Mouse (Mus musculus) ES-Bruce4 (cell line): ENCODE measurements around the gene Surf6. TPM values are rescaled to one million over a fixed set of nuclear protein-coding genes. Genes with fewer than 3 reads are reported as not detected.

Source experiments
- H3K27ac ChIP-seq: 2 replicates; pipeline ENCODE4 v1.5.1; 2012; ENCODE audit warnings: low read length, inconsistent platforms; ENCODE audit not compliant: insufficient read depth
- H3K27me3 ChIP-seq: 2 replicates; pipeline ENCODE4 v1.6.1; 2012; ENCODE audit warnings: mild to moderate bottlenecking, low read length, inconsistent platforms; ENCODE audit not compliant: control insufficient read depth, poor library complexity, insufficient read depth, severe bottlenecking
- H3K36me3 ChIP-seq: 2 replicates; pipeline ENCODE4 v1.6.1; 2012; ENCODE audit warnings: inconsistent platforms, mild to moderate bottlenecking, low read length, moderate library complexity; ENCODE audit not compliant: control insufficient read depth, poor library complexity, insufficient read depth, severe bottlenecking
- H3K4me1 ChIP-seq: one replicate; pipeline ENCODE4 v1.8.1; 2011; ENCODE audit warnings: low read length; ENCODE audit not compliant: control insufficient read depth, insufficient read depth
- H3K4me3 ChIP-seq: 2 replicates; pipeline ENCODE4 v1.5.1; 2011; ENCODE audit warnings: low read depth, mild to moderate bottlenecking, low read length
- H3K9ac ChIP-seq: 2 replicates; pipeline ENCODE4 v1.6.1; 2012; ENCODE audit warnings: low read depth, mild to moderate bottlenecking, inconsistent platforms; ENCODE audit not compliant: poor library complexity, severe bottlenecking
- H3K9me3 ChIP-seq: replicated peaks from 2 replicates; pipeline ENCODE4 v1.6.1; 2012; ENCODE audit warnings: mild to moderate bottlenecking, low read length, inconsistent platforms; ENCODE audit not compliant: control insufficient read depth, poor library complexity, insufficient read depth, severe bottlenecking
- CTCF ChIP-seq: IDR thresholded peaks from one replicate; pipeline ENCODE4 v1.8.1; 2011; ENCODE audit warnings: low read depth, low read length
- EP300 ChIP-seq: IDR thresholded peaks from 2 replicates; pipeline ENCODE4 v1.6.1; 2011; ENCODE audit warnings: low read depth, low read length; ENCODE audit not compliant: insufficient read depth
- POLR2A ChIP-seq: IDR thresholded peaks from one replicate; pipeline ENCODE4 v1.8.1; 2011; ENCODE audit warnings: low read length; ENCODE audit not compliant: insufficient read depth
- polyA plus RNA-seq: library from polyadenylated mRNA; stranded (reverse); fragments of >200 nt; gene quantifications from 2 replicates; pipeline ENCODE4 v1.2.4, GENCODE M21; 2011; ENCODE audit warnings: low read depth; ENCODE audit not compliant: missing spikeins, insufficient read depth, insufficient read length

Surf6 gene
- polyA plus RNA-seq, 1 experiment, result 48.5 TPM

- H3K9ac ChIP-seq, result peak overlapping the region; percentile 93
- no peak for TF ChIP-seq POLR2A
- peak overlapping the region; percentile 99 for H3K4me3 ChIP-seq
- H3K27ac ChIP-seq, result peak overlapping the region; percentile 27; the same call in 1 of the 2 replicates
- no peaks in the 10 kb centered on the region for H3K9me3 ChIP-seq
- peaks cover 44% of the 10 kb centered on the region for H3K36me3 ChIP-seq
- no peaks in the 10 kb centered on the region for H3K27me3 ChIP-seq
- no peaks in the 10 kb centered on the region for H3K4me1 ChIP-seq
These were observed 6.7 kb upstream of the Surf6 start for GRCm38 (mm10) chr2:26909387-26909784.

- H3K27ac ChIP-seq, result no peak overlapping the region
- peak overlapping the region; percentile 93 for H3K9ac ChIP-seq
- H3K4me1 ChIP-seq, result no peaks in the 10 kb centered on the region
- peak overlapping the region; percentile 30 for H3K4me3 ChIP-seq
- H3K9me3 ChIP-seq, result no peaks in the 10 kb centered on the region
- no peaks in the 10 kb centered on the region for H3K27me3 ChIP-seq
- H3K36me3 ChIP-seq, result peaks cover 40% of the 10 kb centered on the region
- TF ChIP-seq EP300 (no peak), POLR2A (no peak), CTCF (no peak)
These were observed 6.2 kb upstream of the Surf6 start for GRCm38 (mm10) chr2:26908710-26909386.

GRCm38 (mm10) chr2:26907109-26907508, 4.4 kb upstream of the Surf6 start:
- H3K4me3 ChIP-seq, result no peak overlapping the region
- H3K9ac ChIP-seq, result no peak overlapping the region
- no peak overlapping the region for H3K27ac ChIP-seq
- no peaks in the 10 kb centered on the region for H3K9me3 ChIP-seq
- H3K36me3 ChIP-seq, result peaks cover 22% of the 10 kb centered on the region
- H3K27me3 ChIP-seq, result no peaks in the 10 kb centered on the region
- TF ChIP-seq CTCF (peak; percentile 85), EP300 (no peak), POLR2A (no peak)
- H3K4me1 ChIP-seq, result no peaks in the 10 kb centered on the region

- TF ChIP-seq EP300 (no peak), CTCF (no peak), POLR2A (no peak)
- H3K9me3 ChIP-seq, result no peaks in the 10 kb centered on the region
- H3K27ac ChIP-seq, result no peak overlapping the region
- no peak overlapping the region for H3K9ac ChIP-seq
- H3K36me3 ChIP-seq, result peaks cover 16% of the 10 kb centered on the region
- no peaks in the 10 kb centered on the region for H3K4me1 ChIP-seq
- no peaks in the 10 kb centered on the region for H3K27me3 ChIP-seq
- H3K4me3 ChIP-seq, result no peak overlapping the region
These were observed 3.8 kb upstream of the Surf6 start for GRCm38 (mm10) chr2:26906431-26906830.

DNA sequence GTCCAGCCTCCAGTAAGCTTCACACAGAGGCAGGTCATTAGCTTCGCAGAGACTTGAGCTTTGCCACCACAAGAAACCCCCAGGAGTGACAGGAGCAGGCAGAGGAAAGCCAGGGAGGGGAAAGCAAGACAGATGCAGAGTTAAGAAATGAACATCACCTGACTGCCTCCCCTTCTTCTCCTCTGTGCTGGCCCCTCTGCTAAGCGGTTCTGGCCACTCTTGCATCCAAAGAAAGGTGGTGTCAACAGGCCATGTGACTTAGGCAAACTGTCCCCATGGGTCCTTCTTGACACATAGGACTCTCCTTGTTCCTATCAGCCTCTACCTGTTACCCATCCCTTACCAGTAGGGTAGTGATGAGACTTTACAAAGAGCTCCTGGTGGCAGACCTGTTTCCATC, 3.3 kb upstream of the Surf6 start:
- Histone ChIP-seq H3K36me3 (peaks cover 11% of the 10 kb centered on the region), H3K4me3 (no peak overlapping the region), H3K27me3 (no peaks in the 10 kb centered on the region), H3K4me1 (no peaks in the 10 kb centered on the region), H3K9me3 (no peaks in the 10 kb centered on the region), H3K9ac (no peak overlapping the region), H3K27ac (no peak overlapping the region)
- TF ChIP-seq POLR2A (no peak), CTCF (no peak), EP300 (no peak)

GRCm38 (mm10) chr2:26903311-26903710, 632 bp upstream of the Surf6 start:
- peak overlapping the region; percentile 25 for H3K9ac ChIP-seq
- H3K9me3 ChIP-seq, result no peaks in the 10 kb centered on the region
- no peaks in the 10 kb centered on the region for H3K4me1 ChIP-seq
- no peak for TF ChIP-seq EP300
- TF ChIP-seq CTCF, result no peak
- TF ChIP-seq POLR2A, result no peak
- no peaks in the 10 kb centered on the region for H3K27me3 ChIP-seq
- peak overlapping the region; percentile 68 for H3K4me3 ChIP-seq
- H3K36me3 ChIP-seq, result peaks cover 27% of the 10 kb centered on the region
- peak overlapping the region; percentile 89 for H3K27ac ChIP-seq
